In the genomic region with DNA sequence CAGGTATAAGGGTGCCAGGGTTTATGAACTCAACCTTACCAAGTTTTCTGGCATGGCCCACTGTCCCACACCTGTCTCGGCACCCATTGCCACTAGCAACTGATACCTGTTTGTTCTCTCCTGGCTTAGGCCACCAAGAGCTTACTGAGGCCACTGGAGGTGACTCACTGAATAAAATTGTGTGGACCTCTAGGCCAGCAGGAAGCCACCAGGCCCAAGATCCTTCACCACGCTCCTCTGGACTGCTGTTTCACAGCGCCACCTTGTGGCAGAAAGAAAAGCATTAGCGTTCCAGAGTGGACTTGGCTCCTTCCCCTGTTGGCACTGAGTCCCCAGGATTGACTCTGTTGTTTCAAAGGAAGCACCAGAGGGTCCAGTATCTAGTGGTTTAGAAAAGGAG, we compare ENCODE assay signal across 8 mouse cellular contexts. TPM values are rescaled to one million over a fixed set of nuclear protein-coding genes. Genes with fewer than 3 reads are reported as not detected.
DNase-seq lines count a peak whose midpoint lies in the region; TF ChIP-seq lines count a peak whose summit lies in the region.

No protein-coding gene starts in this region.

- H3K79me3 ChIP-seq in C2C12 (ENCODE audit: low read depth) = no peaks in the 10 kb centered on the region

- peaks cover 24% of the 10 kb centered on the region for H3K27me3 ChIP-seq in C2C12 (ENCODE audit: control insufficient read depth, insufficient read depth, insufficient read length)
- no peaks in the 10 kb centered on the region for H3K27me3 ChIP-seq in liver, adult 2 months (ENCODE audit: control insufficient read depth, insufficient read depth, low read length)

- no peaks in the 10 kb centered on the region for H3K79me2 ChIP-seq in C2C12 (ENCODE audit: control insufficient read depth, insufficient read depth)
- H3K79me2 ChIP-seq in liver, adult 2 months (ENCODE audit: control insufficient read depth, insufficient read depth, low read length) = no peaks in the 10 kb centered on the region

- WGBS in liver, adult 2 months = 20% methylated on average over 4 of the region's 4 CpGs

- peak; percentile 67 for TF ChIP-seq CTCF in C2C12 (IDR thresholded peaks at IDR 0.05; ENCODE audit: control insufficient read depth, insufficient read depth, insufficient read length)
- TF ChIP-seq CTCF in liver, adult 2 months (IDR thresholded peaks at IDR 0.05; ENCODE audit: low read depth, low read length) = peak; percentile 92

- DNase-seq in WW6 (ENCODE audit: low read depth, low spot score) = peak; percentile 28
- peak; percentile 53 to 77 for DNase-seq in cerebellum, postnatal 4 days (ENCODE audit: low spot score in 2 of 2)
- DNase-seq in gastrocnemius, postnatal 4 days (ENCODE audit: low spot score in 2 of 2) = peak; percentile 45 to 83
- peak; percentile 82 for DNase-seq in kidney, adult 18-20 months
- peak; percentile 73 for DNase-seq in liver, adult 2 months (ENCODE audit: extremely low read depth, low read depth, low spot score)
- peak; percentile 72 for DNase-seq in ovary, postnatal 14 days (ENCODE audit: low spot score)
- peak; percentile 84 for DNase-seq in thymus, postnatal 4 days

- no peak overlapping the region for H3K4me3 ChIP-seq in C2C12 (ENCODE audit: insufficient read depth, poor library complexity, severe bottlenecking)
- H3K4me3 ChIP-seq in liver, adult 2 months (ENCODE audit: insufficient read depth, low read depth, low read length) = no peak overlapping the region

- TF ChIP-seq POLR2A in liver, adult 2 months (IDR thresholded peaks at IDR 0.05; ENCODE audit: extremely low read depth, insufficient read depth, low read length) = no peak

- H3K4me1 ChIP-seq in liver, adult 2 months (ENCODE audit: control insufficient read depth, insufficient read depth, low read length) = peaks cover 3% of the 10 kb centered on the region

- H3K27ac ChIP-seq in liver, adult 2 months (replicated peaks; ENCODE audit: insufficient read depth, low read depth, low read length) = no peak overlapping the region

- H3ac ChIP-seq in C2C12 (ENCODE audit: control insufficient read depth, insufficient read length, low read depth) = no peak overlapping the region

- no peaks in the 10 kb centered on the region for H3K36me3 ChIP-seq in C2C12 (ENCODE audit: control insufficient read depth, insufficient read depth)
- no peaks in the 10 kb centered on the region for H3K36me3 ChIP-seq in liver, adult 2 months (ENCODE audit: control insufficient read depth, insufficient read depth, low read length)

- H3K9ac ChIP-seq in liver, adult 2 months (ENCODE audit: low read depth, low read length) = no peak overlapping the region

TF ChIP-seq in C2C12, 6 proteins besides CTCF, POLR2A, EP300 and RAD21:
- TF ChIP-seq USF1 (IDR thresholded peaks at IDR 0.05; ENCODE audit: low read depth) = no peak
- no peak for TF ChIP-seq MYOD1 (IDR thresholded peaks at IDR 0.05; ENCODE audit: control insufficient read depth, insufficient read length, low read depth)
- TF ChIP-seq FOSL1 (IDR thresholded peaks at IDR 0.05; ENCODE audit: insufficient read depth, low read length, poor library complexity, severe bottlenecking) = no peak
- TF ChIP-seq MAX (IDR thresholded peaks at IDR 0.05) = no peak
- TF ChIP-seq CEBPB (IDR thresholded peaks at IDR 0.05; ENCODE audit: low read depth) = no peak
- no peak for TF ChIP-seq MYOG (IDR thresholded peaks at IDR 0.05; ENCODE audit: control insufficient read depth, extremely low read depth, insufficient read length)

RNA-seq across cellular contexts. Expression of a gene that starts 16.6 kb away (rescaled TPM):
- polyA plus RNA-seq in C2C12 (2012; fragmentation: generic; extraction: Trizol) = 1.1 TPM
- 10 to 100 TPM; 25.0 to 25.1 TPM for total RNA-seq in gastrocnemius, postnatal 4 days (2021)
- 37.2 and 42.9 TPM in 2 replicates for total RNA-seq in liver, adult 2 months (2014; rRNA removed)
- polyA plus RNA-seq in liver, adult 2 months (2012; rRNA removed) = 58.4 and 60.5 TPM in 2 replicates

RNA-seq across cellular contexts. Expression of a gene that starts 23.2 kb away (rescaled TPM):
- not detected for polyA plus RNA-seq in C2C12 (2012; fragmentation: generic; extraction: Trizol)
- total RNA-seq in gastrocnemius, postnatal 4 days (2021) = 10 to 100 TPM; 29.9 to 34.0 TPM
- 12.2 and 14.9 TPM in 2 replicates for total RNA-seq in liver, adult 2 months (2014; rRNA removed)
- 13.8 and 18.3 TPM in 2 replicates for polyA plus RNA-seq in liver, adult 2 months (2012; rRNA removed)

Comparison
In these comparisons a context has a peak if more than half of its experiments do, and no peak if none do; other contexts are left out.
1. DNase-seq: peak in every context shown above with its lines; median percentile 84 in thymus, postnatal 4 days; 82 in kidney, adult 18-20 months; 73 in liver, adult 2 months; 72 in ovary, postnatal 14 days; 65 in cerebellum, postnatal 4 days; 64 in gastrocnemius, postnatal 4 days; 28 in WW6.